Mouse (Mus musculus) cerebellum, adult 2 months (tissue): Measurements from ENCODE around the gene Atf5.

ENCODE experiments used
- CTCF ChIP-seq: fragments of 200-500 bp; IDR thresholded peaks from 2 replicates; pipeline ENCODE4 v1.5.1; 2011; ENCODE audit warnings: low read depth, mild to moderate bottlenecking, control low read depth, low read length, moderate library complexity, borderline replicate concordance; ENCODE audit not compliant: insufficient read depth
- POLR2A ChIP-seq: fragments of 200-500 bp; IDR thresholded peaks from 2 replicates; pipeline ENCODE4 v1.6.1; 2011; ENCODE audit warnings: low read length, control low read depth, borderline replicate concordance; ENCODE audit not compliant: insufficient read depth

DNA sequence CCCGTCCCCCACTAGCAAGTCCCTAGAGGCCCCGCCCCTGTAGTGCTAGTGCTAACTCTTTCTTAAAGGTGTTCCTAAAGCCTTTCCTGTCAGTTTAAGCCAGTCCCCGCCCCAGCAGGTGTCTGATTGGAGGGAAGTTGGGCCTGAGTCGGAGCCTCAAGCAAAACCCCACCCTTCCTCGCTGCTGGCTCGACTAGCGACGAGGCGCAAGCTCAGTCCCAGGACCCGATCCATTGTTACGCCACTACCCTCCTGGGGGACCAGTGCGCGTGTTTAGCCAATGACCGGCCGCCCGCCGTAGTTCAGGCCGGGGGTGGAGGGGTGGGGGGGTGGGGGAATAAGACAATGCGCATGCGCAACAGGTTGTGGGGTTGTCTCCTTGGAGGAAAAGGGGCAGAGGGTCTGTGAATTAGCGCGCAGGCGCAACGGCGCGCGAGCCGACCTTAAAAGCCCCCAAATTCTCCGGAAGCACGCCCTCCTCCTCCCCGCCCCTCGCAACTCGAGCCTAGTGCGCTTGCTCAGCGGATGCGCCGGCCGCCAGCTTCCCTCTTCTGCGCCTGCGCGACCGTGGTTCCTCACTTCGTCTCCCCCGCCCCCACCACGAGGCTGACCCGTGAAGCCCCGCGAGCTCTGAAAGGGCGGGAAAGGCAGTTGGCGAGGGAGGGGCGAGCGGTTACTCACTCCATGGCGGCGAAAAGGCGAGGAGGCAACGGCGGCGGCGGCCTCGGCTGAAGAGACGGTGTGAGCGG lies 563 bp downstream of the Atf5 start, which contains the start of the genes Nup62 and Il4i1:
- no peak for TF ChIP-seq CTCF
- peak; percentile 51; the same call in 1 of the 2 replicates for TF ChIP-seq POLR2A
